Mouse (Mus musculus): ENCODE results near the gene Hand2. TPM values are rescaled to one million over a fixed set of nuclear protein-coding genes. Genes with fewer than 3 reads are reported as not detected.

Gene Hand2
- polyA plus RNA-seq (2012; ENCODE audit: low replicate concordance), result not detected in 2 replicates

DNA sequence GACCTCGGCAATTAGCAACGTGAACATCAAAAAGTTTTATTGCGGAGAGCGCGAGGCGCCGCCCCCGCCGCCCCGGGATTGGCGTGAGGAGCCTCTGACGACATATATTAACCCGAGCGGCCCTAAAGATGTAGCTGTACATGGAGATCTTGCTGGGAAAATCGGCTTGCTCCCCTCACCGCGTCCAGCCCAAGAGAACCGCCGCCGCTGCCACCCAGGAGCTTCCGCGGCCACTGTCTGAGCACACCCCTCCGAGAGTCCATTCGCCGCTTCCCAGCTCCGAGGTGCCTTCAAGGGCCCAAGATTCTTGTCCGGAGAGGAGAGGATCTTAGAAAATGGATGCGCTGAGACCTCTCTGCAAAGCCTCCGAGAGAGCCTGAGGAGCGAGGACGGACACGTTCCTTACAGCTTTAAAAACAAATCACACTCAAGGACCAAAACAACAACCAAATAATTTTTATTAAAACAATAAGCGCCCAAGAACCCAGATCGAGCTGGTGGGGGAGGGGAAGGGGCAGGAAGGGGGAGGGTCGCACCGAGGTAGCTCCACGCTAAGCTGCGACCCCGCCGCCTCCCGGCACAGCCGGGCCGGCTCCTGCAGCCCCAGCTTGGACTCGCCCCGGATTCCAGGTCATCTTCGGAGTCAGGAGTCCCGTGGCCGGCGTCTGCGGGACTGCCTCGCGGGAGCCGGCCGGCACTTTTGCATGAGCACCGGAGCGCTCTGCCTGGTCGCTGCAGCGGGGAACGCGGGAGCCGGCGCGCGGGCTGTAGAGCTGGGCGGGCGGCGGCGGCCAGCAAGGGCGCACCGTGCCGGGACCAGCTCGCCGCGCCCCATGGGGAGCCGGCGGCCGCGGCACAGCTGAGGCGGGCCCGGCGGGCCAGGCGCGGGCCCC lies at the start of gene Hand2:
Gene Hand2 (plus strand): TSS at position 133 of the 893 bp plus-strand sequence.

Other genes with a start within 250 kb of the Hand2 start
- gene Scrg1, start 134.9 kb downstream of the Hand2 start, polyA plus RNA-seq (2012; ENCODE audit: low replicate concordance), result 0.36 TPM in 1 of 2 replicates, not detected in the other
- 10.7 and 22.4 TPM in 2 replicates for gene Sap30, start 166.9 kb downstream of the Hand2 start, polyA plus RNA-seq (2012; ENCODE audit: low replicate concordance)
- gene Hmgb2, start 190.9 kb downstream of the Hand2 start, polyA plus RNA-seq (2012; ENCODE audit: low replicate concordance), result 47.0 and 57.3 TPM in 2 replicates

Data from hematopoietic multipotent progenitor cell, adult 10-12 weeks (in vitro differentiated cells).